Mouse (Mus musculus) left cerebral cortex, adult 9 months (tissue): Measurements from ENCODE around the gene Jaml.
"Not testable (repeated sequence)": the region's sequence is repeated elsewhere in the genome, so short reads cannot be mapped to it uniquely, and the experiment has no call there.

ENCODE experiments used
- DNase-seq, 2 experiments: peaks; one replicate each; pipeline ENCODE4 v3.0.0; 2022; ENCODE audit warnings: low spot score in 2 of 2

Jaml gene

DNA sequence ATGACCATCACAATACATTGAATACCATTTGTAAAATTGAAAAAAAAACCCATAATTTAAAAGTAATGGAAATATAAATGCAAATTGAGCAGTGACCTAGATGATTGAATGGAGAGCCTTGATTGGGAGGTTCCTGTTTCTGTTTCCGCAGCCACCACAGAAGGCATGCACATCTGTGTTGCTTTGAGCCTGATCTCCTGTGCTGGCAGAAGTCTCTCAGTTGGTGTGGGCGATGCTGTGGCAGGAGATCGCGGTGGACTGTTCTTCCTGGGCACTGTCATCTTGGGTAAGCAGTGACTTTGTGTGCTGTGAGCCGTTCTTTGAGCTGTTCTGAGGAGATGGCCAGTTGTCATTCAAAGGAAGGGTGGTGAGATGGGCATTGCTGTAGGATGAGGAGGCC, at the start of gene Jaml:
Gene Jaml (plus strand): TSS at position 173 of the 400 bp plus-strand sequence.
- DNase-seq = no peak

DNA sequence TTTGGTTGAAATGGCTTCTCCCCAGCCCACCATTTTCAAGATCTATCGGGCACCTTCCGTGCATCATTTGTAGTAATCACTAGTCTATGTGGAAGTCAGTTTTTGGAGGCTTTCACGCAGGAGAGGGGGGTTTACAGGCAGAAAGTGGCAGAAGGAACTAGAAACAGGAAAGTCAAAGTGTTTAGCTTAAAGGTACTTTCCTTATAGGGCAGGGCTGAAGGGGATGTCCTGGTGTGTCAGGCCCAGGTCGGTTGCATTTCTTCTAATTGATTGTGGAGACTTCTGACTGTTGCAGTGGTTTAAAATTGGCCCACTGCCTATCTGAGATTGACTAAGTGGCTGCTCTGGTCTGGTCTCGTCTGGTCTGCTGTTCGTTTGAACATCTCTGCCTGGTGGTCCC, 48.6 kb upstream of the Jaml start:
- no peak for DNase-seq

DNA sequence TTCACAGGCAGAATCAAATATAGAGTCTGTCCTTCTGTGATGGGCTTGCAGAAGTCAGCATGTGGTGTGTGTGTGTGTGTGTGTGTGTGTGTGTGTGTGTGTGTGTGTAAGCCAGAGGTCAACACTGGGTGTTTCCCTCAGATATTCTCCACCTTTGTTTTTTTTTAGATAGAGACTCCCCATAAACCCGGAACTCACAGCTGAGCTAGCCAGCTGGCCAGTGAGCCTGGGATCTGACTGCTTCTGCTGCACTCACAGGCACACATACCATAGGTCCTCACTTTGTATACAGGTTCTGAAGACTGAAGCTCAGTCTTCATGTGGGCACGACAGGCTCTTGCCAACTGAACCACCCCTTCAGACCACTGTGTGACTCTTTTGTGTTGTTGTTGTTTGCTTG, 46.7 kb upstream of the Jaml start:
- DNase-seq = no peak

DNA sequence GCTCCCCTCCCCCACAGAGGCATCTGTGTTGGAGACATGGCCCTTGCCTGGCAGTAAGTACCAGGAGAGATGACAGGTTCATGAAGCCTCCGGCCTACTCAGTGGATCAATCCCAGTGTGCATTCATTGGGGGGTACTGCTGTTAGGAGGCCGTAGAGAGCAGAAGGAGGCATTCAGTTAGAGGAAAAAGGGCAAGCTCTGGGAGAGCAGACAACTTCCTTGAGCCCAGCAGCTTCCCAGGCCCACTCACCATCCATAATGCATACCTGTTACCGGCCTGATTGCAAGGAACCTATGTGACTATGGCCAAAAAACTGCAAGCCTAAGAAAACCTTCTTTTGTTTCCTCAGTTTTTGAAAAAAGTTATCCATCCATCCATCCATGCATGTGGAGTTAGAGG, 44.5 kb upstream of the Jaml start:
- no peak for DNase-seq

DNA sequence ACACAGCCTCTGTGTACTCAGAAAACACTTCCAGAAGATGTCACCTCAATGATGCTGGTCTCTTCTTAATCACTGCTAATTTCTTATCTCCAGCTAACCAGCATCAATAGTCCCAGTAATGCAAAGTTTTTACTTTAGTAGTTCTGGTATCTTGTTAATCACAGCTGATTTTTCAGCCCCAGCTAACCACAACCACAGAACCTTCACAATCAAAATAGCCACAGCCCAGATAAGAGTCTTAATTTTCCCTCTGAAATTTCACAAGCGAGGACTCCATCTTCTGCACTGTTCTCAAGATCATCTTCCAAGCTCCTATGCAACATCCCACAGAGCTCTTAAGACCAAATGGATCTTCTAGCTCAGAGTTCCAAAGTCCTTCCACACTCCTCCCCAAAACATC, 41.2 kb upstream of the Jaml start:
- not testable (repeated sequence) for DNase-seq

DNA sequence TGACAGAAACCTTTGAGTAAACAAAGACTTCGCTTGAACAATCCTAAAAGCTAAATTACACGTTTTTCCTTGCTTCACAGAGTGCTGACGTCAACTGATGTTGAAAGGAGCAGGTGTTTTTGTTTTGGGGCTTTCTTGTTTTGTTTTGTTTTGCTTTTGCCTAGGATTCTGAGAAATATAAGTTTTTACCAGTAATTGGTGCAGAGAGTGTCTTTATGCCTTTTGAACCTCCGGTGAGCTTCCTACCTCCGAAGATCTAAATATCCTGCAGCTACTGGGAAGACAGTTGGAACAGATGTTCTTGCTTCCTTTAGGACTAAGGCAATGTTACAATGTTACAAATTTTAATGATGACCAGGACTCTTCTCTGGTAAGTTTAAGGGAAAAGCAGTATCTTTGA, 39.5 kb upstream of the Jaml start, which contains the start of gene Mpzl2:
Gene Mpzl2 (plus strand): TSS at position 301 of the 400 bp plus-strand sequence.
- no peak for DNase-seq

DNA sequence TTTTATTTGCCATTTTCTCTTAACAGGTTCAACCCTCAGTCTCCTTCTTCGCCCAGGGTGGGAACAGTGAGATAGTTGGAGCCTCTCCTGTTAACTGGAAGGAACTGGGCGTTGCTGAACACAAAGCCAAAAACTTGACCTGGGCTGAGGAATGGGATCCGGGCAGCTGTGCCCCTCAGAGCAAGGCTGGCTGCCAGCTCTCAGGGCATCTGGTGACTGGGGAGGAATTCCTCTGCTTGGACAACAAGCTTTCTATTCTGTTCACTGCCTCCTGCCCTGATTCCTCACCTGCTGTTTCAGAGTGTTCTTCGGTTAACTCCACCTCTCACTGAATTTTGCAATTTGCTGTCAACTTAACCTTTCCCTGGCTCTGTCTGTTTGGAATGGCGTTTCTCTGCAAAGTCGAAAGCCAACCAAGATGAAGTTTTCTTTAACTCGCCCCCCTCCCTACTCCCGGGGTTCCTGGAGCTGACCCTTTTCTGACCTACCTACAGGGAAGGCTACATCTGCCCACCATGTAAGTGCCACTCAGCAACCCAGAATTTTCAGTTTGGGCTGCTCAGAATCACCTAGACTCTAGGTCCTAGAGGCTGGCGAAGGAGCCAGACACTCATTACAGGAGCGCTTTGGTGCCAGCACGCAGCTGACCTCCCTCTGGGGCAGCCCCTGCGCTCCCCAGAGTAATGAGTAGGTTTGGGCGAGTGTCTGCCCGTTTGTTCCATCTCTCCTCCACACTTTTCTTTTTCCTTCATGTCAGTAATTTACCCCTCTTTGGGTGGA, 38.7 kb upstream of the Jaml start:
- DNase-seq = no peak

DNA sequence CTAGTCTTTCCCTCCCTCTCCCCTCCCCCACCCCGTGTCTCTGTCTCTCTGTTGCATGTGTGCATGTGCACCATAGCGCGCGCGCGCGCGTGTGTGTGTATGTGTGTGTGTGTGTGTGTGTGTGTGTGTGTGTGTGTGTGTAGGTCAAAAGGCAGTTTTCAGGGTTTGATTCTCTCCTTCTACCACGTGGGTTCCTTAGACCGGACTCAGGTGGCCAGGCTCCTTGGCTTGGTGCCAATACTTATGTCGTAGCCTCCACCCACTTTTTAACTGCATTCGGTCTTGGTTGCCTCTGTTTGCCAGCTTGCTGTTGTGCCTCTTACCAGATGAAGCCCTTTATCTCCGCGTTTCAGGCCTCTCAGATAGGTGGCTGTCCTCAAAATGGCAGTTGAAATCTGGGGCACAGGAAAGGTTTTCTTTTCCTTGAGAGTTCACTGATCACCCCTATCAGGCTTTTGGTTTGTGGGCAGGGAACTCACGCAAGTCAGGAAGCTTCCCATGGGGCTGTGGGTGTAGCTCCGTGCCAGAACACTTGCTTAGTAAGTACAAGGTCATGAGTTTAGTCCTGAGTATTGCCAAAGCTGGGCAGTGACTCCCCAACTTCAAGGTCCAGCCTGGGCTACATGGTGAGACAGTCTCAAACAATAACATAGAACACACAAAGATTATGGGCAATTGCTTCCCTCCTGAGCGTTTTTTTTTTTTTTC, 37.7 kb upstream of the Jaml start:
- DNase-seq = no peak

DNA sequence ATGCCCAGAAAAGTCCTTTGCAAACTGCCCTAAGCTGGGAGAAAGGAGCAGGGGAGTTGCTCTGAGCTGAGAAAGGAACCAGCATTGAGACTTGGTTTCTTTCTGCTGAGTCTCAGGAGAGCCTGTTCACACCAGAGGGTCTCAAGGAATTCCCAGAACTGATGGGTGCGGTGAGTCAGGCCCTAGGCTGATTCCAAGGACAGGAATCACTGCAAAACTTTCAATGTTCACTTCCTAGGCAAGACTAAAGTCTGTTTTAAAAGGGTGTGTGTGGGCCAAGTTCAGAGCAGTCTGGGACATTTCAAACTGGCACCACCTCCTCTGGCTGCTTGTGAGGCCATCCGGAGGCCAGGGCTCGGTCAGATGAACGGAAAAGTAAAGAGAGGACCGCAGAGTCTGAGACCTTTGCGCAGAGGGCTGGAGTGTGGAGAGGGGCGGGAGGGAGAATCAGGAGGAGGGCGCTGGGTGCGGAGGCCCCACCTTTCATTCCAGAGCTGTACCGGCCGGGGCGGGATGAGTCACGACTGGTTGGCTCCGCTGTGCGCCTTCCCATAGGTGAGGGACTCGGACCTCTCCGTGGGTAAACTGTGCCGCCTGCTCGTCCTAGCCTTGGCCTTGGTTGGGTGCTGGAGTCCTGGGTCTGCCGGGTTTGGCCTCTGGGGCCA, 36.8 kb upstream of the Jaml start:
- no peak for DNase-seq

DNA sequence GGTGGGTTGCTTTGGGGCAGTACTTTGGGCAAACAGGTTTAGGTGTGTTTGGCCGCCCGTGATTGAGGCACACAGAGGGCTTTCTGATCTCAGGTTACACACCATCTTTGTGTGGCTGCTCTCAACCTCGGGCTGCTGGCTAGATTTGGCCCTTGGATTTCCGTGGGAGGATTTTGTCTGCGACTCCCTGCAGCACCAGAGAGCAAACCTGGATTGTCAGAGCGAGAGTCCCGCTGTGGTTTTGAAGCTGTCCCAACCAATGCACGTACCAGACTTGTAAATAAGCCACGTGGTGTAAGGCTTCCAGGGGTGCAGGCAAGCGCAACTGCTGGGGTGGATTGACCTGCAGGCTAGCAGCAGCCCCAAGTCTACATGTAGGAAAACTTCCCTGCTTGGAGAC, 36.0 kb upstream of the Jaml start:
- DNase-seq = no peak

DNA sequence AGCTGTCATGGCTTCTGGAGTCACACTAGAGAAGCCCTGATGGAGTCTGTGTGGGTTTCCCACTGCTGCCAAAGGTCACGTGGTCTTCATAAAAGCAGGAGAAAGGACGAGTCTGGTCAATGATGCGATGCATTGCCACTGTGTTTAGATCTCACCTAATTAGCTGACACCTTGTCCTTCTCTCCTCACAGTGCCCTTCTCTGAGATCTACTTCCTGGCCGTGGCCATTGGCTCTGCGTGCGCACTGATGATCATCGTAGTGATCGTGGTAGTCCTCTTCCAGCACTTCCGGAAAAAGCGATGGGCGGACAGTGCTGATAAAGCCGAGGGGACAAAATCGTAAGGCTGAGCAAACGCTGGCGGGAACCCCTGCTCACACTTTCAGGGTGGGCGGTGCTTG, 32.0 kb upstream of the Jaml start:
- no peak for DNase-seq

DNA sequence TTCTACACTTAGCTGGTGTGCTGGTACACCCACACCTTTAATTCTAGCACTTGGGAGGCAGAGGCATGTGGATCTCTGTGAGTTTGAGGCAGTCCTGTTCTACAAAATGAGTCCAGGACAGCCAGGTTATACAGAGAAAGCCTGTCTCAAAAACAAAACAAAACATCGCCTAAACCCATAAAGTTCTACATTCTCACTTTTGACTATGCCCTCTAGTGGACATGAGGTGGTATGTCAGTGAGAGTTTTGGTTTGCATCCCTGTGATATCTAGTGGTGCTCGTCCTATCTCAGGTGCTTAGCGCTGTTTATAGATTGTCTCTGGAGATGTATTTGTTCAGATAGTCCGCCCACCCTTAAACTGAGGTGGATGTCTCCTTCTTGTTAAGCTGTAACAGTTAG, 30.5 kb upstream of the Jaml start:
- DNase-seq = peak in 1 of 2 experiments; percentile 28

DNA sequence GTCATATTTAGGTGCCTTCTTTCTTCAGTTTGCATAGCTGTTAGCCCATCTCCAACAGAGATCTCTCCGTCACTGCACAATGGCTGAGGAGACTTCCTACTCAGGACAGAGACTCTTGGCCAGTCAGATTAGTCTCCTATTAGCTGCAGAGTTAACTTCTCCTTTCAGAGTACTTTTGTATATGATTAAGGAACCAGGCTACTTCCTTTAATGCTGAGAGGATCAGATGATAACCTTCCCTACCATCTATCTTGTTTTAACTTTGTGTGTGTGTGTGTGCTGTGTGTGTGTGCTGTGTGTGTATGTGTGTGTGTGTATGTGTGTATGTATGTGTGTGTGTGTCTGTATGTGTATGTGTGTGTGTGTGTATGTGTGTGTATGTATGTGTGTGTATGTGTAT, 29.3 kb upstream of the Jaml start:
- DNase-seq = no peak

DNA sequence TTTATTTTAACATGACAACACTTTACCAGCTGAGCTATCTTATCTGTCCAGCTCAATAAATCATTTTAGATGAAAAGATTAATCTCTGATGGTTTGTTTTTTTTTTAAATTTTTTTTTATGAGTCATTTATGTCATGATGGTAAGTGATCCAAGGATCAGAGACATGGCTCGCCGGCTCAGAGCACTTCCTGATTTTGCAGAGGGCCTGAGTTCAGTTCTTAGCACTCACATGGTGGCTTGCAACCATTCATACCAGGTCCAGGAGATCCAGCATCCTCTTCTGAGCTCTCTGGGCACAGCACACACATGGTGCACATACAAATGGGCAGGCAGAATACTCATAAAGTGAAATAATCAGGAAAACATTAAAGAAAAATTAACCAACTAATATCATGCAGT, 28.7 kb upstream of the Jaml start:
- DNase-seq = no peak

DNA sequence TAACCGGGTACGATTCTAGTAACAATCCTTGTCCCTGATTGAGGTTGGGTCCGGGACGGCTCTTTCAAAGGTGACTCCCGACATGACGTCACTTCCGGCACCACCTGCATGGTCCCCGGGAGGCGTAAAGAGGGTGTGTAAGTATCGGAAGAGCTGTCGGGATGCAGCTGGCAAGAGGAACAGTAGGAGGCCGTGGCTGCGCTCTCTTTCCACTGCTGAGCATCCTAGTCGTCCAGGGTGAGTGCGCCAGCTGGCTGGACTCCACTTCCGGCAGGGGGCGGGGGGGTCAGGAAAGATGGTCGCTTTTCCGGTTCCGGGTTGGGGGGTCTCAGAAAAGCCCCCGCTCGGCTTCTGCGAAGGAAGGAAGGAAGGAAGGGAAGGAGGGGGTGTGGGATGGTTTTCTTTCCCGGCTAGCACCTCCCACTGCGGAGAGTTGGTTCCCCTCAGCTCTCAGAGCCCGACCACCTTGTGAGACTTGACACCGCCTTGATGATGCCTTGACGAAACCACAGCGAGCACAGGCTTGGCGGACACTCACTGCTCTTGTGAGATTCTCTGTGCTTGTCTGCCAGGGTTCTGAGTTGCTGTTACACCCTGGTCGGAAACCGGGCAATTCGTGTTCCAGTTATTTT, 23.8 kb upstream of the Jaml start, which contains the start of gene Mpzl3:
Gene Mpzl3 (plus strand): TSS at position 105 of the 632 bp plus-strand sequence.
- DNase-seq = peak; percentile 64 to 87

DNA sequence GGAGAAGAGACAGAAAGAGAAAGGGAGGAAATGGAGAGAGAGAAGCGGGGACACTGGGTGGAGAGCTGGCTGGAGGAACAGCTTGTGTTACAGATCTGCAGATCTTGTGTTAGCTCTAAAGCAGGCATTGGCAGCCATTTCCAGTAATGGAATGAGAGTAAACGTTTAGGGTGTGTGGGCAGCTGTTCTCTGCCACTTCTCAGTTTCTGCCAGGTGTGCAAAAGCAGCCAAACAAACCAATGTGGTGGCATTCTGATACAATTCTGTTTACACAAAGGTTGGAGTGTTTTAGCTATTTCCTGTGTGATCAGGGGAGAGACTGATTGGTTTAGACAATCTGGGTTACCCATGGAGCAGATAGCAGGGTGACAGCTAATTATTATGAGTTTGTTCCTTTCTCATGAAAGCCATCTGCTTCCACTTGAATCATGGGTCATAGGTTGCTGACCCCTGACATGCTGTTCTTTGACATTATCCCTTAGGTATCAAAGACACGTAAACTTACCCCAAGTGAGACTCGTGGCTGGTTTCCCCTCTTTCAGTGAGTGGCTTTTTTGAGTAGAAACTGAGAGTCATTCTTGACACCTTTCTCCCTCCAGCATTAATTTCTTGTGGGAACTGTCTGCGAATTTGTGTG, 20.6 kb upstream of the Jaml start:
- DNase-seq = no peak

DNA sequence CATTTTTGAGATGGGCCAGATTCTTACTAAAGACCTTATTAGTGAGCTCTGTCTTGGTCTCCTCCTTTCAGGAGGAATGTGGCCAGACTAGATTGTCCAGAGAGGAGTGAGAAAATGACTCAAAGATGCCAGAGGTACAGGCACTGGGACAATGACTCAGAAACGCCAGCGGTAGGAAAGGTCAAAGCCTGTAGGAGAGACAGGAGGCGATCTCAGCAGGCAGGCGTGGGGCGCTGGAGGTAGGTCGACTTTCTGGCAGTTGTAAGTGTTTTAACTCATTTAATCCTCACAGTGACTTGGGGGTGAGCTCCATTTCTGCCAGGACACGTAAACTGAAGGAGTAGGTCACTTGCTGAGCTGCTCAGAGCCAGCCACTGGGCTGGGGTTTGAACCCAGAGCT, 18.8 kb upstream of the Jaml start:
- no peak for DNase-seq

DNA sequence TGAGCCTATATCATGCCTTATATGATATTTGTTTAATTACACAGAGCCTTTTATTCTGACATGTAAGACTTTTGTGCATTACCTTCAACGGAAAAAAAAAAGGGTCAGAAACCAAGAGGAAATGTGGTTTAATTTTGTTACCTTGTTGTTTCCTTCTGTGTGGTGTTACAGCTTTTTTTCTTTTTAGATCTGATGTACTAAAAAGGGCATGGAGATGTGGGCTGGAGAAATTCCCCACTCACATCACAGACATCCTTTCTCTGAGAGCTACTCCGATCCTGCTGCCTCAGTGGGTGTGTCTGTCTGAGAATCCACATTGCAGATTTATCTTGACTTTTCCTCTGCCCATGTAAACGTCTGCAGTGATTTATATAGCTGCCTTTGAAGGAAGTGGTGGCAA, 16.3 kb upstream of the Jaml start:
- DNase-seq = no peak

DNA sequence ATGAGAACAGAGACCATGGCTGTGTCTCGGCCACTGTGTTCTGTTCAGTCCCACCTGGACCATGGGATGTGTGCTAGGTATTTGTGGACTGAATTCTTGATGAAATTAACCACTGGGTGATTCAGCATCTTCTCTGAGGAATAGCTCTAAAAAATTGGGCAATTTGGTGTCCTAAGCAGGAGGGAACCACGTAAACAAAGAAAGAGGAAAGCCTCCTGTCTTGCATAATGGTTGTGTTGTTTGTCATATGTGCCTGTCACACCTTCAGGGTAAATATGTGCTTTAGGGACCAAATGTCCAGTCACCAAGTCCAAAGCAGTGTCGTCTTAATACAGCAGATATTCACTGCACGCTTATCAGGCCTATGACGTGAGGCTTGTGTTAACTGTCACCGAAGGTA, 14.6 kb upstream of the Jaml start:
- DNase-seq = no peak

DNA sequence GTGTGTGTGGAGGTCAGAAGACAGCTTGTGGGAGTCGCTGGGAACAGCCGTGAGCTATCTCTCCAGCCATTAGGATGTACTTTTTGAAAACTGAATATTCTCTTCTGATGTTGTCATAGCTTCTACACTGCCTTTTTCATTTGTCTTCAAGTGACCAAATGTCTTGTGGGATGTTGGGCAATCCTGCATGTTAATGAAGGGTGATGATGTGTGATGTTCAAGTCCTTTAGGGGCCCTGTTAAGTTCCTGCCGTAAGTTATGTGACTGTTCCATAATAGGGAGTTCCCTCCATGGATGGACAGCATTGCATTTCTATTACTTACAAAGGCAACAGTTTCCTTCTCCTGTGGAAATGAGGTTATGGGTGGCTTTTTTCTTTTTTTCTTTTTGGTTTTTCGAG, 12.2 kb upstream of the Jaml start:
- no peak for DNase-seq

DNA sequence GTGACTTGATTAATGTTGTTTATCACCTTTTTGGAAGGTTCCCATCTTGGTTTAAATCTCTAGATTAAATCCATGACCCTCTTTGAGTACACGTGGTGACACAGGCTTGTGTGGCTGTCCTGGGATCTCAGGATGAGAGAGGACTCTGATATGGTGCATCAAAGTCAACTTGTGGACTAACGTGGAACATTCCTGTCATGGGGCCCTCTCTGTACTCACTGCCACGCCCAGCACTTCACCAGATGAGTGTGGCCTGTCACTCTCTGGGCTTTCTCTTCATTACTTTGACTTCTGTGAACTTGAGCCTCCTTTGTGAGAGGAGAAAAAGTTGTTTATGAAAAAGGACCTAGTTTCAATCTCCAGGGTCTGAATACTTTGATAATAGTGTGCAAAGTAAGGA, 7.2 kb upstream of the Jaml start:
- no peak for DNase-seq

DNA sequence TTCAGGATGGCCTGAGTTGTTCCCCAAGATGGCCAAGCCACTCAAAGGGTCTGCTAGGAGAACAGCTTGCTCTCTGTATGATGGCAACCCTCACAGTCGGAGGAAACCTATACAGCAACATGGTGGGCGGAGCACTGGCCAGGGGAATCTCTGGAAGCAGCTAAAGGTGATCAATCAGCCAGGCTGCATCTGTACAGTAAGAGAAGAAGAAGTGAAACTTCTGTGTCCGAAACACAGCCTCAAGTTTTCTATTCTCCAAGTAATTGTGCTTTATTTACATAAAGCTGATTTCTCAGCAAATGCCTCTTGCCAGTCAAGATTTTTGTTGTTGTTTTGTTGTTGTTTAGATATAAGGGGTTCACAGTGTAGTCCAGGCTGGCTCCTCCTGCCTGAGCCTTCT, 1.1 kb upstream of the Jaml start:
- DNase-seq = no peak
